Mouse (Mus musculus) gastrocnemius, postnatal 36 days (tissue): Measurements from ENCODE around the gene Ndufs1. TPM values are rescaled to one million over a fixed set of nuclear protein-coding genes. Genes with fewer than 3 reads are reported as not detected.
A peak's percentile ranks its signal among the peaks of the same experiment; 100 is the strongest.

Source experiments
- DNase-seq, 2 experiments: peaks; one replicate each; pipeline ENCODE4 v3.0.0; 2022
- intact Hi-C: fragments of 180-260 bp; cut with DNase I; formaldehyde crosslinking; loops from one replicate; pipeline ENCODE4 v1.15.1; 2025
- total RNA-seq, 2 experiments: library from RNA; stranded (reverse); gene quantifications; 2 replicates each; pipeline ENCODE4 v1.2.3; 2021

Ndufs1 gene
- total RNA-seq, 2 experiments from 2014 or later, result 387 to 392 TPM

- intact Hi-C loops, result no loop called here
- DNase-seq, result no peak
Measured at GRCm38 (mm10) chr1:63126206-63126605, 50.4 kb downstream of the Ndufs1 start.

- intact Hi-C loops, result no loop called here
- no peak for DNase-seq
Measured at GRCm38 (mm10) chr1:63123823-63124450, 52.7 kb downstream of the Ndufs1 start.

- intact Hi-C loops, result no loop called here
- no peak for DNase-seq
Measured at GRCm38 (mm10) chr1:63122005-63122404, 54.6 kb downstream of the Ndufs1 start.

- intact Hi-C loops, result no loop called here
- DNase-seq, result no peak
Measured at GRCm38 (mm10) chr1:63120382-63120781, 56.3 kb downstream of the Ndufs1 start.

- intact Hi-C loops, result no loop called here
- no peak for DNase-seq
Measured at GRCm38 (mm10) chr1:63119675-63120074, 57.0 kb downstream of the Ndufs1 start.

DNA sequence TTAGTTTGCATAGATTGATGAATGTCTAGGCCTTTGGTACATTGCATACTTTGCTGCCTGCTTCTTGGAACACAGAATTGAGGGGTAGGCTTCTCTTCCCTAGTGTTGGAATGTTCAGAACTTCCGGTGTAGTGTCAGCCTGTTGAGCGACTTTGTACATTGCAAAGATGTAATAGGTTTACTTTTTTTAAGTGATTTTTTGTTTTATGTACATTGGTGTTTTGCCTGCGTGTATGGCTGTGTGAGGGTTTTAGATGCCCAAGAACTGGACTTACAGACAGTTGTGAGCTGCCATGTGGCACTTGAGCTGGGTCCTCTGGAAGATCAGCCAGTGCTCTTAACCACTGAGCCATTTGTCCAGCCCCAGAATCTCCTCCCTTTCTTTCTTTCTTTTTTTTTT lies 61.1 kb downstream of the Ndufs1 start:
- intact Hi-C loops, result no loop called here
- DNase-seq, result no peak

DNA sequence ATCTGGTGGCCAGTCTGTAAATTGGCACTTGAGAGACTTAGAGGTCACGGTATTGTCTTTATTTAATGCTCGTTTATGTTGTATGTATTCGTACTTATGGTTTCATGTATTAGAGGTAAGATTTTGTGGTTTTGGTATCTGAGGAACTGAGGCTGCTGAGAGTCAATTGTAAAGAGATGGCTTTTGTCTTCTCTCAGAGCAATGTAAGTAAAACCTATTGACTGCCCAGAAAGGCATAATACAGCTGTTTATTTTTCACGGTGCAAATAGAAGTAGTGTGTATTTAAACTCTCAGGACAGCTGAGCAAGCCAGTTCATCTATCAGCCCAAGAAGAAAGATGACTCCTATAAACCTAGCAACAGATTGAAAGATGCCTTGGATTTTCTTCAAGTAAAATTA lies 61.5 kb downstream of the Ndufs1 start:
- intact Hi-C loops, result no loop called here

DNA sequence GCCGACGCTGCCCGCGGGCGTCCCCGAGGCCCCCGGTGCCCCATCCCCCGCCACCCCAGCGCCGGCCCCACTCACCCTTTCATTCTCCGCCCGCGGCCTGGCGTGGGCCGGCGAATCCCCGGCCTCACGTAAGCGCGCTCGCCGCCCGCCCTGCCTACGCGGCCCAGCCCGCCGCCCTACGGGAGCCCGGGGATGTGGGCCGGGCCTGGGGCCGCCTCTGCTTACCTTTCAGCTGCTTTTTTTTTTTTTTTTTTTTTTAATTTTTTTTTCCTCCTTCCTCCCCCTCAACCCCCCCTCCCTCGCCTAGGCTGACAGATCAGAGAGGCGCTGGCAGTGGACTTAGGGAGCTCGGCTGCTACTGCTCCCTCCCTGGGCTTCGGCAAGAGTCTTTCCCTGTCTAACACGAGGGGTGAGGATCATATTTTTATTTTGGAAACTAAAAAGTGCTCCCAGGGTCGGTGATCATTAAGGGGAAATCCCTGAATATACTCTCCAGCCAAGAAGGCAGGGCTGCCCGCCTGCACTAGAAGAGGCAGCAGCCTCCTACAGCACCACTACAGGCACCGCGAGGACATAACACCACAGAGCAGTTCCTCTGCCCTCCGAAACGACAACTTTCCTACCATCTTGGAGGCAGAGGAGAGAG lies 62.4 kb downstream of the Ndufs1 start, which contains the start of gene Ino80d:
Gene Ino80d, minus strand, starts transcription at position 532 of the 646 bp plus-strand sequence.
- intact Hi-C loops, result no loop called here
- peak; percentile 69 to 70 for DNase-seq

More for the DNA sequence above, 61.5 kb downstream of the Ndufs1 start:
- DNase-seq, result no peak

- intact Hi-C loops, result no loop called here
- peak; percentile 41 to 72 for DNase-seq
Measured at GRCm38 (mm10) chr1:63113274-63114135, 63.1 kb downstream of the Ndufs1 start.

GRCm38 (mm10) chr1:63112865-63113261 lies 63.8 kb downstream of the Ndufs1 start:
- peak; percentile 8 to 42 for DNase-seq
- intact Hi-C loops, result no loop called here

DNA sequence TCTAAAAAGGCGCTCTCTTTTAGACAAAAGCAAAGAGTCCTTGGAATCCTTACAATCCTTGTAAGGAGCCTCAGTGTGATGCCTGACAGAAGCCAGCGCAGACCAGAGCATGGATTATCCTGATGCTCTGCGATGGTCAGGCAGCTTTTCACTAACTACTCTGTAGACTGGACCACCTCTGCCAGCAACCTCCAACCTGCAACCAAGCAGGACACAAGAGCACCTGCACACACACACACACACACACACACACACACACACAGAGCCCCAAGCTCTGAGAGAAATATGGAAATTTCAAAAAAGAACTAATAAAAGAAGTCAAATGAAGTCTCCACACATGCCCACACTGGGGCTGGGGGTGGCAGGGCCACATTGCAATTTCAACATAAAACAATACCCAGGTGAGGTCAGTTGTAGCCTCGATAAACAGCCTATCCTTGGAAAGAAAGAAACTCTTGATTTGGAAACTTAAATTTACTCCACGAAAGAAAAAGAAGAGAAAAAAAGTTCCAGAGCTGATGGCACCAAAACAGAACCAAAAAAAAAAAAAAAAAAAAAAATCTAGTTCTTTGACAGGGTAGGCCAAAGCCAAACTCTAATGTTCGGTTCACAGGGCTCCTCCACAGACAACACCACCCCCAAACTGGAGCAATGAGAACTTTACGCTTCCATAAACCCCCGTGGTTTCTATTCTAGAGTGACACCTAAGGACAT lies 64.3 kb downstream of the Ndufs1 start:
- DNase-seq, result no peak
- intact Hi-C loops, result no loop called here

DNA sequence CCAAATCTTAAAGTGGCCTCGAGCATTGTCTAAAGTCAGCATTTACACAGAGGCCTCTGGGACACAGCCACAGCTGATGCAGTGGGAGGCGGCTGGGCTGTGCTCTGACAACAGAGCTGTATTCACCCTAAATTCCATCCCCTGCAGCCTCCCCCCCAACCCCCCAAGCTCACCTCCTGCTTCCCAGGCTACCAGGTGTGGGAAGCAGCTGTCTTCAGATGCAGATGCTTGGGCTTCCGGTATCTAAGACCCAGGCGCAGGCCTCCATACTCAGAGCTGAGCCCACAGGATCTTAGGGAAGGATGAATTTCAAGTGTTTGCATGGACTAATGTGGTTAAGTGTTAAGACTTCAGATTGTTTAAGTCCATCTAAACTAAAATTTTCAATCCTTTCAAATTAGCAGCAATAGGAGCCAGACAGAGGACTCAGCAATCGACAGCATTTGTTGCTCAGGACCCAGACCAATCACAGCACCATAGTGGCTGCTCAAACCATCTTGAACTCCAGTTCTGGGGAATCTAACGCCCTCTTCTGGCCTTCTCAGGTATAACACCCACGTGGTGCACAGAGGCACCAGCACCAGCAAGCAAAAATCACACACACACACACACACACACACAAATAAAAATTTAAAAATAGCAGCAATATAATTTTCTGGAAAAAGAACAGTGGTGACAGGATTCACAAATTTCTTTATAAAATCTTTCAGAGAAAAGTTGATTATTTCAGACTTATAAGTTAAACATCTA lies 65.9 kb downstream of the Ndufs1 start:
- DNase-seq, result no peak
- intact Hi-C loops, result no loop called here

GRCm38 (mm10) chr1:63107614-63108327 lies 68.9 kb downstream of the Ndufs1 start:
- no peak for DNase-seq
- intact Hi-C loops, result no loop called here

GRCm38 (mm10) chr1:63102758-63103451 lies 73.7 kb downstream of the Ndufs1 start:
- no peak for DNase-seq
- intact Hi-C loops, result no loop called here

DNA sequence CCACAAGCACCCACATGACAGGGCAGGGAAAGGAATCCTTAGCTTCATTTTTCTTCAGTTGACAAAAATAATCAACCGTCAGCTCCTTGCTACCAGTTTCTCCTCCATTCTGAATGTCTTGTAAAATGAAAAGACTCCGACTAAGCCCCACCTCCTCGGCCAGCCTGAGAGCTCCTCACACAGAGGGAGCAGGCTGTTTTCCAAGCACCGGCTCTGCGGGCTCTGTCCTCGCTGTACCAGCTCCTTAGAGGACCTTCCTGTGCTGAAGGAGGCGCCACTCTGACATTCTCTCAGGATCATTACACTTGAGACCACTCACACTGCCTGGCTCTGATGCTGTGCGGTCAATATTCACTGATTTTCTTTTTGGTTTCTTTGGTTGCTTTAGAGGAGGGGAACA lies 76.4 kb downstream of the Ndufs1 start:
- DNase-seq, result no peak
- intact Hi-C loops, result no loop called here

- DNase-seq, result no peak
- intact Hi-C loops, result no loop called here
Measured at GRCm38 (mm10) chr1:63098831-63099230, 77.8 kb downstream of the Ndufs1 start.

DNA sequence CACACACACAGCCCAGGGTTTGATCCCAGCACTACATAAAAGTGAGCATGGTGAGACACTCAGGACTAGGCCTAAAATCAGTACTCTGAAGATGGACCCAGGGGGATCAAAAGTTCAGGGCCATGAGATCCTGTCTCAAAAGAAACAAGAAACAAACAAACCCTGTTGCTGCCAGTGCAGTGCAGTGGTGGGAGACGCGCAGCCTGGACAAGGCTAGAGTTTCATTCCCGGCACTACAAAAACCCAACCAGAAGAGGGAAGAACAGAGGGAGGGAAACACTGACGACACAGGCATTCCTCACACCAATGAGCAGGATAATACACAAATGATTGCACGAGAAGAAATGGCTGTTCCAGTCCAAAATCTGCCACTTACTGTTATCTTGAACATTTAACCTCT lies 80.6 kb downstream of the Ndufs1 start:
- DNase-seq, result no peak
- intact Hi-C loops, result no loop called here
